Mouse (Mus musculus): Measurements from ENCODE around the gene Rnf113a1. TPM values are rescaled to one million over a fixed set of nuclear protein-coding genes. Genes with fewer than 3 reads are reported as not detected.
"Not testable (repeated sequence)": the region's sequence is repeated elsewhere in the genome, so short reads cannot be mapped to it uniquely, and the experiment has no call there.

Gene Rnf113a1
- total and polyA plus RNA-seq, 3 experiments: 1.5 to 2.2 (median 1.8) TPM

DNA sequence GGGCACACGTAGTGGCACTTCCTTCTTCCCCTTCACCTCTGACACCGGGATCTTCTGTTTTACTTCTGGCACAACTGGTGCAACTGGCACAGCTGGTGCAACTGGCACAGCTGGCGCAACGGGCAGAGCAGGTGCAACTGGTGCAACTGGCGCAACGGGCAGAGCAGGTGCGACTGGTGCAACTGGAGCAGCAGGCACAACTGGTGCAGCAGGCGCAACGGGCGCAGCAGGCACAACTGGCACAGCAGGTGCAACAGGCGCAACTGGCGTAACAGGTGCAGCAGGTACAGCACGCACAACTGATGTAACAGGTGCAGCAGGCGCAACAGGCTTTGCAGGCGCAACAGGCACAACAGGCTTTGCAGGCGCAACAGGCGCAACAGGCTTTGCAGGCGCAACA is 27.9 kb upstream of the Rnf113a1 start:
- 82% methylated on average over 18 of the region's 18 CpGs for WGBS
- H3K36me3 ChIP-seq (ENCODE audit: control insufficient read depth, insufficient read depth, low read length): no peaks in the 10 kb centered on the region
- H3K4me1 ChIP-seq (ENCODE audit: control insufficient read depth, insufficient read depth, low read length): no peaks in the 10 kb centered on the region
- no peak overlapping the region for H3K27ac ChIP-seq
- H3K4me3 ChIP-seq: no peak overlapping the region
- H3K79me2 ChIP-seq (replicated peaks; ENCODE audit: control insufficient read depth, insufficient read depth, low read length): no peaks in the 10 kb centered on the region
- no peak for DNase-seq
- no peak for TF ChIP-seq CTCF (IDR thresholded peaks at IDR 0.05)
- no peak for TF ChIP-seq POLR2A (IDR thresholded peaks at IDR 0.05; ENCODE audit: insufficient read depth, low read depth, low read length)
- no peak for TF ChIP-seq EP300 (IDR thresholded peaks at IDR 0.05; ENCODE audit: insufficient read depth, low read depth, low read length)
- H3K27me3 ChIP-seq (ENCODE audit: control insufficient read depth, insufficient read depth, low read length): no peaks in the 10 kb centered on the region
- intact Hi-C loops (cut with DNase I): no loop called here
- no peak overlapping the region for H3K9ac ChIP-seq (ENCODE audit: low read depth, low read length)

DNA sequence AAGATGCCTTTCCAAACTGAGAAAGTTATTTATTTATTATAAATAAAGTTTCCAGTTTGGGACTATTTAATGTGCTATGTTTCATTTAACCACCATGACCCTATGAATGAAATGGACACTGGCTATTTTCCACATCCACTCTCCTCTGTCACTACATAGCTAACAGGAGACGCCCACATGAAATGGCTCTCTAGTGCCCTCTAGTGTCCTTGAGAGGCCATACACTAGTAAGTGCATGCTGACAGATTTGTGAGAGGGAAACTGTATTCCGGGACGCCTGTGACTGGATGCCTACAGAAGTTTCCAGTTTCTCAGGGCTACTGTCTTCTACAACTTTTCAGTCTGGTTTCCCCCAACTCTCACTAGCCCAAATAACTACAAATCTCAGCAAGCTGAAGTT is 24.0 kb upstream of the Rnf113a1 start:
- peak in 1 of 2 experiments; percentile 11 for DNase-seq
- Histone ChIP-seq H3K27ac (no peak overlapping the region), H3K4me1 (ENCODE audit: control insufficient read depth, insufficient read depth, low read length) (no peaks in the 10 kb centered on the region), H3K36me3 (ENCODE audit: control insufficient read depth, insufficient read depth, low read length) (no peaks in the 10 kb centered on the region), H3K27me3 (ENCODE audit: control insufficient read depth, insufficient read depth, low read length) (no peaks in the 10 kb centered on the region), H3K79me2 (replicated peaks; ENCODE audit: control insufficient read depth, insufficient read depth, low read length) (no peaks in the 10 kb centered on the region), H3K4me3 (no peak overlapping the region), H3K9ac (ENCODE audit: low read depth, low read length) (no peak overlapping the region)
- TF ChIP-seq POLR2A (IDR thresholded peaks at IDR 0.05; ENCODE audit: insufficient read depth, low read depth, low read length): no peak
- TF ChIP-seq CTCF (IDR thresholded peaks at IDR 0.05): peak; percentile 89
- no peak for TF ChIP-seq EP300 (IDR thresholded peaks at IDR 0.05; ENCODE audit: insufficient read depth, low read depth, low read length)
- 26% methylated on average over 3 of the region's 3 CpGs for WGBS
- intact Hi-C loops (cut with DNase I): no loop called here

DNA sequence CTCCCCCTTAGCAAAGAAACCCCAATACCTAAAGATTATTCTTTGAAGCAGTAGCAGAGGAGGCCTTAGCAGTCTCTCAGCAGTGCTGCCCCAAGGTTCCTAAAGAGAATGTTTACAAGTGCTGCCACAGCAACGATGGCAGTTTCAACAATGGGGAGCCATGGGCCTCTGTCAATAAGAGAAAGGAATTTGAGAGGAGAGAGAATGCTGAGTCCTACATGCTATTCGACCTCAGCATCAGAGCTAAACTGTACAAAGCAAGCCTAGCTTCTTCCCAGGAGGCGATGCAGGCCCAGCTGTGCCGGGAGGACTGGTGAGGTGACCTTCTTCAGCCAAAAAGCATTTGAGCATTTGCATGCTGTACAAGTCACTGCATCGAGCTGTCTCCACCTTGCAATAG is 22.3 kb upstream of the Rnf113a1 start, which contains the start of gene Akap14:
Akap14 (minus strand) TSS at position 101 of the 400 bp plus-strand sequence.
- intact Hi-C loops (cut with DNase I): loop anchor here (2.0 kb wide), 1 partner anchor 20 kb away; no protein-coding TSS in a partner anchor
- no peak within 1 kb of the TSS for H3K27ac ChIP-seq
- H3K79me2 ChIP-seq (replicated peaks; ENCODE audit: control insufficient read depth, insufficient read depth, low read length): no peaks in the 10 kb centered on the region
- no peak within 1 kb of the TSS for H3K9ac ChIP-seq (ENCODE audit: low read depth, low read length)
- no peaks in the 10 kb centered on the region for H3K27me3 ChIP-seq (ENCODE audit: control insufficient read depth, insufficient read depth, low read length)
- DNase-seq: no peak
- TF ChIP-seq EP300 (IDR thresholded peaks at IDR 0.05; ENCODE audit: insufficient read depth, low read depth, low read length) (no peak), POLR2A (IDR thresholded peaks at IDR 0.05; ENCODE audit: insufficient read depth, low read depth, low read length) (no peak), CTCF (IDR thresholded peaks at IDR 0.05) (no peak)
- no peaks in the 10 kb centered on the region for H3K36me3 ChIP-seq (ENCODE audit: control insufficient read depth, insufficient read depth, low read length)
- 56% methylated on average over 5 of the region's 5 CpGs for WGBS
- no peak within 1 kb of the TSS for H3K4me3 ChIP-seq
- no peaks in the 10 kb centered on the region for H3K4me1 ChIP-seq (ENCODE audit: control insufficient read depth, insufficient read depth, low read length)

DNA sequence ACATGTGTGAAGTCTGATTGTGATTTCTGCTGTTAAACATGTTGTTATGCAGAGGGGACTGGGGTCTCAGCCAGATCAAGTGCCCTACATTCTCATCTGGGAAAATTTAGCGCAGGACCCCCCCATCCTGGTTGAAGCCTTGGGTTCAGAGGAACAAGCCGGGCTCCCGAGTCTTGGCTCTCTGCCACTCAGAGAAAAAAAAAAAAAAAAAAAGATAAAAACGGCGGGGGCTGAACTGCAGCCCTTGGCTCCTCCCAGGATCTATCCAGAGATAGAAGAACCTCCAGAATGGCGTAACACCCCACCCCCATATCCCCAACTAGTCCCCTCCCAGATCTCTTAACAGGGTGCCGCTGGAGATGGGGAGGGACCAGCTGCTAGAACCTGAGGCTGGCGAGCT is 6.6 kb upstream of the Rnf113a1 start:
- intact Hi-C loops (cut with DNase I); DNase-seq; H3K79me2 ChIP-seq (replicated peaks; ENCODE audit: control insufficient read depth, insufficient read depth, low read length); H3K4me1 ChIP-seq (ENCODE audit: control insufficient read depth, insufficient read depth, low read length); H3K36me3 ChIP-seq (ENCODE audit: control insufficient read depth, insufficient read depth, low read length); H3K9ac ChIP-seq (ENCODE audit: low read depth, low read length); H3K27me3 ChIP-seq (ENCODE audit: control insufficient read depth, insufficient read depth, low read length); H3K4me3 ChIP-seq; H3K27ac ChIP-seq: not testable (repeated sequence)
- 30% methylated on average over 8 of the region's 8 CpGs for WGBS

DNA sequence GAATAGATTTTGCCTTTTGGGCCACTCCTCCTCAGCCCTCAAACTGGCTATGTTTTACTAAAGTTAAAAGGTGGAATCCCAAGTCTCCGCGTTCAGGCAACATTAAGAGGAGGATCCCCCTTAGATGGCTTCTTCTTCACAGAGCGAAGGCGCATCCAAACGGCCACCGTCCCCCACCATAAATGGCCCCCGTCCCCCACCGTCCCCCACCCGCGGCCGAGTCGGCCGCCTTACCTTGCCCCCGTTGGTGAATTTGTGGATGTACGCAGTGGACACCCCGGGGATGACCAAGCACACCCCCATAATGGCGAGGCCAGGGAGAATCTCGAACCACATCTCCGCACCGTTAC is 315 bp upstream of the Rnf113a1 start:
- TF ChIP-seq POLR2A (IDR thresholded peaks at IDR 0.05; ENCODE audit: insufficient read depth, low read depth, low read length) (no peak), CTCF (IDR thresholded peaks at IDR 0.05) (no peak), EP300 (IDR thresholded peaks at IDR 0.05; ENCODE audit: insufficient read depth, low read depth, low read length) (no peak)
- H3K79me2 ChIP-seq (replicated peaks; ENCODE audit: control insufficient read depth, insufficient read depth, low read length): no peaks in the 10 kb centered on the region
- no peak for DNase-seq
- peak overlapping the region; percentile 69 for H3K4me3 ChIP-seq
- no peaks in the 10 kb centered on the region; the same call in 1 of the 2 replicates for H3K36me3 ChIP-seq (ENCODE audit: control insufficient read depth, insufficient read depth, low read length)
- WGBS: 26% methylated on average over 20 of the region's 20 CpGs
- H3K4me1 ChIP-seq (ENCODE audit: control insufficient read depth, insufficient read depth, low read length): peaks cover 1% of the 10 kb centered on the region
- H3K27me3 ChIP-seq (ENCODE audit: control insufficient read depth, insufficient read depth, low read length): no peaks in the 10 kb centered on the region
- H3K27ac ChIP-seq: peak overlapping the region; percentile 70
- peak overlapping the region; percentile 66 for H3K9ac ChIP-seq (ENCODE audit: low read depth, low read length)
- intact Hi-C loops (cut with DNase I): loop anchor here (1.0 kb wide), 1 partner anchor 80 kb away; the partner anchor contains the start of gene Upf3b

DNA sequence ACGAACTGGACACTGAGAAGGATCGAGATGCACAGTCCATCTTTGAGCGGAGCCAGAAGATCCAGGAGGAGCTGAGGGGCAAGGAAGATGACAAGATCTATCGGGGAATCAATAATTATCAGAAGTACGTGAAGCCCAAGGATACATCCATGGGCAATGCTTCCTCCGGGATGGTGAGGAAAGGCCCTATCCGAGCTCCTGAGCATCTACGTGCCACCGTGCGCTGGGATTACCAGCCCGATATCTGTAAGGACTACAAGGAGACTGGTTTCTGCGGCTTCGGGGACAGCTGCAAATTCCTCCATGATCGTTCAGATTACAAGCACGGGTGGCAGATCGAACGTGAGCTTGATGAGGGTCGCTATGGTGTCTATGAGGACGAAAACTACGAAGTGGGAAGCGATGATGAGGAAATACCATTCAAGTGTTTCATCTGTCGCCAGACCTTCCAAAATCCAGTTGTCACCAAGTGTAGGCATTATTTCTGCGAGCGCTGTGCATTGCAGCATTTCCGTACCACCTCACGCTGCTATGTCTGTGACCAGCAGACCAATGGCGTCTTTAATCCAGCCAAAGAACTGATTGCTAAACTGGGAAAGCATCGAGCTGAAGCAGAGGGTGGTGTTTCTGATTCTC is 817 bp downstream of the Rnf113a1 start:
- Histone ChIP-seq H3K4me1 (ENCODE audit: control insufficient read depth, insufficient read depth, low read length) (peaks cover 1% of the 10 kb centered on the region), H3K27ac (peak overlapping the region; percentile 70; the same call in 1 of the 2 replicates), H3K36me3 (ENCODE audit: control insufficient read depth, insufficient read depth, low read length) (no peaks in the 10 kb centered on the region; the same call in 1 of the 2 replicates), H3K27me3 (ENCODE audit: control insufficient read depth, insufficient read depth, low read length) (no peaks in the 10 kb centered on the region), H3K9ac (ENCODE audit: low read depth, low read length) (peak overlapping the region; percentile 75), H3K79me2 (replicated peaks; ENCODE audit: control insufficient read depth, insufficient read depth, low read length) (no peaks in the 10 kb centered on the region), H3K4me3 (peak overlapping the region; percentile 69)
- WGBS: 27% methylated on average over 28 of the region's 28 CpGs
- peak in 1 of 2 experiments; percentile 1 for DNase-seq
- no peak for TF ChIP-seq POLR2A (IDR thresholded peaks at IDR 0.05; ENCODE audit: insufficient read depth, low read depth, low read length)
- TF ChIP-seq EP300 (IDR thresholded peaks at IDR 0.05; ENCODE audit: insufficient read depth, low read depth, low read length): no peak
- no peak for TF ChIP-seq CTCF (IDR thresholded peaks at IDR 0.05)
- intact Hi-C loops (cut with DNase I): loop anchor here (1.0 kb wide), 1 partner anchor 82 kb away; the partner anchor contains the start of gene Upf3b
